Mouse (Mus musculus): ENCODE measurements at regions not wholly inside any gene's neighbourhood (a gene's known extent, or its start where the extent isn't known, plus 50 kb on each side); places are given as distances from the start of the nearest gene placed in this dataset.
A peak's percentile ranks its signal among the peaks of the same experiment; 100 is the strongest.

GRCm38 (mm10) chr17:79414006-79414405, 59.1 kb upstream of the Cdc42ep3 start:
- DNase-seq: no peak

- DNase-seq: no peak
Measured at GRCm38 (mm10) chr17:79417953-79418352, 63.1 kb upstream of the Cdc42ep3 start.

GRCm38 (mm10) chr17:79421618-79422017, 66.7 kb upstream of the Cdc42ep3 start:
- DNase-seq: no peak

GRCm38 (mm10) chr17:79439182-79439581, 84.3 kb upstream of the Cdc42ep3 start:
- no peak for DNase-seq

- DNase-seq: no peak
Measured at GRCm38 (mm10) chr17:79442507-79443115, 87.7 kb upstream of the Cdc42ep3 start.

- DNase-seq: no peak
Measured at GRCm38 (mm10) chr17:79447170-79447569, 92.3 kb upstream of the Cdc42ep3 start.

GRCm38 (mm10) chr17:79451141-79451860, 96.4 kb upstream of the Cdc42ep3 start:
- DNase-seq: peak; percentile 8 to 33

GRCm38 (mm10) chr17:79453825-79454224, 98.9 kb upstream of the Cdc42ep3 start:
- DNase-seq: no peak

GRCm38 (mm10) chr17:79454526-79454925, 99.6 kb upstream of the Cdc42ep3 start:
- peak; percentile 8 to 14 for DNase-seq

- DNase-seq: no peak
Measured at GRCm38 (mm10) chr17:79455229-79455628, 100.3 kb upstream of the Cdc42ep3 start.

GRCm38 (mm10) chr17:79457636-79458035, 102.7 kb upstream of the Cdc42ep3 start:
- DNase-seq: peak; percentile 34 to 52

- DNase-seq: no peak
Measured at GRCm38 (mm10) chr17:79461681-79462091, 106.8 kb upstream of the Cdc42ep3 start.

- DNase-seq: no peak
Measured at GRCm38 (mm10) chr17:79463074-79463694, 108.3 kb upstream of the Cdc42ep3 start.

GRCm38 (mm10) chr17:79465666-79466065, 110.8 kb upstream of the Cdc42ep3 start:
- DNase-seq: no peak

GRCm38 (mm10) chr17:79471639-79472038, 116.7 kb upstream of the Cdc42ep3 start:
- DNase-seq: no peak

GRCm38 (mm10) chr17:79472106-79472995, 117.5 kb upstream of the Cdc42ep3 start:
- DNase-seq: peak; percentile 8 to 10

GRCm38 (mm10) chr17:79476671-79477070, 121.8 kb upstream of the Cdc42ep3 start:
- DNase-seq: no peak

- DNase-seq: no peak
Measured at GRCm38 (mm10) chr17:79481112-79481738, 126.3 kb upstream of the Cdc42ep3 start.

- no peak for DNase-seq
Measured at GRCm38 (mm10) chr17:79481936-79482335, 127.0 kb upstream of the Cdc42ep3 start.

- DNase-seq: no peak
Measured at GRCm38 (mm10) chr17:79485239-79485638, 126.4 kb upstream of the Rmdn2 start.

GRCm38 (mm10) chr17:79489306-79489705, 122.4 kb upstream of the Rmdn2 start:
- no peak for DNase-seq

- no peak for DNase-seq
Measured at GRCm38 (mm10) chr17:79497629-79498028, 114.0 kb upstream of the Rmdn2 start.

GRCm38 (mm10) chr17:79498321-79498720, 113.3 kb upstream of the Rmdn2 start:
- no peak for DNase-seq
